Mouse (Mus musculus) C2C12 (cell line): ENCODE measurements around the gene Tomm70a. TPM values are rescaled to one million over a fixed set of nuclear protein-coding genes. Genes with fewer than 3 reads are reported as not detected.

Experiments used
- H3K27me3 ChIP-seq: one replicate; pipeline ENCODE4 v1.6.1; 2011; ENCODE audit not compliant: control insufficient read depth, insufficient read depth, insufficient read length
- H3K36me3 ChIP-seq: one replicate; pipeline ENCODE4 v1.6.1; 2011; ENCODE audit not compliant: control insufficient read depth, insufficient read depth
- H3K4me3 ChIP-seq: one replicate; pipeline ENCODE4 v1.5.1; 2011; ENCODE audit warnings: mild to moderate bottlenecking, control low read depth; ENCODE audit not compliant: poor library complexity, insufficient read depth, severe bottlenecking
- H3K79me2 ChIP-seq: one replicate; pipeline ENCODE4 v1.6.1; 2011; ENCODE audit not compliant: control insufficient read depth, insufficient read depth
- H3K79me3 ChIP-seq: one replicate; pipeline ENCODE4 v1.6.1; 2011; ENCODE audit warnings: low read depth, control low read depth
- H3ac ChIP-seq: one replicate; pipeline ENCODE3; 2011; ENCODE audit warnings: low read depth; ENCODE audit not compliant: control insufficient read depth, insufficient read length
- CEBPB ChIP-seq: IDR thresholded peaks from one replicate; pipeline ENCODE4 v1.6.1; 2011; ENCODE audit warnings: low read depth, mild to moderate bottlenecking, control low read depth, moderate library complexity
- CTCF ChIP-seq: IDR thresholded peaks from one replicate; pipeline ENCODE4 v1.5.1; 2011; ENCODE audit not compliant: control insufficient read depth, insufficient read depth, insufficient read length
- FOSL1 ChIP-seq: IDR thresholded peaks from one replicate; pipeline ENCODE4 v1.8.0; 2011; ENCODE audit warnings: mild to moderate bottlenecking, low read length; ENCODE audit not compliant: poor library complexity, insufficient read depth, severe bottlenecking
- MAX ChIP-seq: IDR thresholded peaks from one replicate; pipeline ENCODE4 v1.6.1; 2011; ENCODE audit warnings: mild to moderate bottlenecking, control low read depth
- MYOD1 ChIP-seq: IDR thresholded peaks from one replicate; pipeline ENCODE4 v1.6.1; 2011; ENCODE audit warnings: low read depth; ENCODE audit not compliant: control insufficient read depth, insufficient read length
- MYOG ChIP-seq: IDR thresholded peaks from one replicate; pipeline ENCODE4 v1.6.1; 2011; ENCODE audit not compliant: control insufficient read depth, insufficient read length; ENCODE audit errors: extremely low read depth
- USF1 ChIP-seq: IDR thresholded peaks from one replicate; pipeline ENCODE4 v1.6.1; 2011; ENCODE audit warnings: low read depth, mild to moderate bottlenecking, control low read depth, moderate library complexity
- polyA plus RNA-seq: library from polyadenylated mRNA; unstranded; fragments of >200 nt; fragmentation: generic; extraction: Trizol; gene quantifications from one replicate; pipeline ENCODE4 v1.2.1, GENCODE M21; 2012; ENCODE audit warnings: missing spikeins

Tomm70a gene
- polyA plus RNA-seq, 1 experiment, result 27.4 TPM

DNA sequence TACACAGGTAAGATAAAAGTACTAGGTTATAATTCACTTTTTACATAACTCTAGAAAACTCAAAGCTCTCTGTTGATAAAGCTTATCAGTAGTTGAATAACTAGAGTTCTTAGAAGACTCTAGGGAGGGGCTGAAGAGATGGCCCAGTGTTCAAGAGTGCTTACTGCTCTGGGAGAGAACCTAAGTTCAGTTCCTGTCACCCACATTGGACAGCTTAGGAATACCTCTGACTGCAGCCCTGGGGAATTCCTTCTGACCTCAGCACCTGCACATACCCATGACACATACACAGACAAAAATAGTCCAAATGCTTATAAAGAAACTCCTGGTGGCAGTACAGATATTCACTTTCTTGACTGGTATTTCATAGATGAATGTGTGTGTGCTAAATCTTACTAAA is 34.4 kb downstream of the Tomm70a start:
- no peaks in the 10 kb centered on the region for H3K79me2 ChIP-seq
- peaks cover 84% of the 10 kb centered on the region for H3K36me3 ChIP-seq
- TF ChIP-seq MYOD1 (no peak), MAX (no peak), USF1 (no peak), MYOG (no peak), FOSL1 (no peak), CEBPB (no peak), CTCF (no peak)
- H3ac ChIP-seq, result no peak overlapping the region
- no peaks in the 10 kb centered on the region for H3K79me3 ChIP-seq
- H3K4me3 ChIP-seq, result no peak overlapping the region
- H3K27me3 ChIP-seq, result no peaks in the 10 kb centered on the region

DNA sequence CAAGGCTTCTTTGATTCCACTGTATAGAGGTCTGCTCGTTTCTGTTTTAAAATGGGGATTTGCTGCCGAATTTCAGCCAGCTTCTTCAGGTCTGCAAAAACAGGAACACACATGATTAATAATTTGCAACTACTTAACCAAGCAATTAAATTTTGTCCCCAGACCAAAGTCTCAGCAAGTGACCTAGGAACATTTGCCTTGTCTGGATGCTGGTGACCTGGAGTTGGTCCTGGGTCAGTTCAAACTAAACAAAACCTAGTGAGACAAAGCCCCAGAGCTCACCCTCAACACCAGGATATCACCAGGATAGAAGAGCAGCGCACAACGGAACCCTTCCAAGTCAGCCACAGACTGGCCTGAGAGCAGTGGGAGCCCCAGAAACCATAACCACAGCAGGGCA is 35.6 kb downstream of the Tomm70a start:
- H3K36me3 ChIP-seq, result peaks cover 79% of the 10 kb centered on the region
- no peak overlapping the region for H3K4me3 ChIP-seq
- no peaks in the 10 kb centered on the region for H3K79me3 ChIP-seq
- H3ac ChIP-seq, result no peak overlapping the region
- TF ChIP-seq FOSL1 (no peak), CEBPB (no peak), USF1 (no peak), MYOG (no peak), MAX (no peak), MYOD1 (no peak), CTCF (no peak)
- no peaks in the 10 kb centered on the region for H3K27me3 ChIP-seq
- H3K79me2 ChIP-seq, result no peaks in the 10 kb centered on the region

DNA sequence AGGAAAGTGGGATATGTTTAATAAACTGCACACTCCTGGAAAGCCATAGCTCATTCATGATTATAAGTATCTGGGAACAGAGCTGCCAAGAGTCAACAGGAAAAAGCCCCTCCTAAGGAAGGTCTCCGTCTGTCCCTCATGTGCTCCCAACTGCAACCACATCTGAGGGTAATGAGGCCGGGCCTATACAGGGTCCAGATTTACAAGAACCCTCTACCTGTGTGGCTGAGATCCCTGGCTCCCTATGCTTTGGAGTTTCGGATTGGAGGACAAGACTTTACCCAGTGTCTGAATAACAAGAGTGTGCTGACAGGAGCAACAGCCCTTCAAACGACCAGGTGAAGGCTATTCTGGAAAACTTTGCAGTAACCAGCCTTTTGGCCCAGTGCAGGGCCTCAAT is 36.2 kb downstream of the Tomm70a start:
- Histone ChIP-seq H3ac (no peak overlapping the region), H3K4me3 (no peak overlapping the region), H3K27me3 (no peaks in the 10 kb centered on the region), H3K79me2 (no peaks in the 10 kb centered on the region), H3K79me3 (no peaks in the 10 kb centered on the region), H3K36me3 (peaks cover 74% of the 10 kb centered on the region)
- no peak for TF ChIP-seq MYOG
- TF ChIP-seq CTCF, result no peak
- no peak for TF ChIP-seq MAX
- TF ChIP-seq MYOD1, result no peak
- no peak for TF ChIP-seq USF1
- no peak for TF ChIP-seq FOSL1
- no peak for TF ChIP-seq CEBPB

DNA sequence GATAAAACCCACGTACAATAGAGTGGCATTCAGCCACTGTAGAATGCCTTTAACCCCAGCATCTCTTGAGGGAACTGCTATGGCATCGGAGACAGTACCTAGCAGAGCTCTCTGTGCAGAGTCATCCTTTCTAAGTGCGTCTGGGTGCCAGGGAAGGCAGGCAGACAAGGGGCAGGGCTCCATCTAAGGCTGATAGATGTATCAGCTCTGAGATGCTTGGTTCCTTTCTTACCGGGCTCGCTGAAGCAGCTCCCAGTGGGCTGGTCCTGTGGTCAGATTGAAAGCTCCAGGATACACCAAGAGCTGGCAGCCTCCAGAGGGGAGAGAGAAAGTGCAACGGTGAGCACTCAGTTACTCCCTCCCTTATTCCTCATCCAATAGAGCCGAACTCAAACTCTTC is 38.3 kb downstream of the Tomm70a start:
- H3K36me3 ChIP-seq, result peaks cover 70% of the 10 kb centered on the region

DNA sequence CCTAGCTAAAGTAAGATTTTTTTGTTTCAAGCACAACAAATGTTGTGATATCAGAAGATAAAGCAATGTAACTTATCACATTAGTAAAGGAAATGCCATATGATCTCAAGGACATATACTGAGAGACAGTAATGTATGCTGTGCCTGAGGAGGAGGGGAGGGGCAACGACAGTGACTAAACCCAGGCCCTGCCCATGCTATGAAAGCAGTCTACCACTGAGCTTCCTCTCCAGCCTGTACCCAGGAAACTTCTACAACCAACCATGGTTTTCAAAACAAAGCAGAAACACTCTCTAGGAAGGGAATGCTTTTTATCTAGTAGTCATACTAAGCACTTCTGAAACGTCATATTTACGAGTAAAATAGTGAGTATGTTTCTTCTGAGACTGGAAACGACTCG is 41.3 kb downstream of the Tomm70a start:
- Histone ChIP-seq H3K79me2 (peaks cover 8% of the 10 kb centered on the region), H3K4me3 (no peak overlapping the region), H3K36me3 (peaks cover 43% of the 10 kb centered on the region), H3K79me3 (peaks cover 2% of the 10 kb centered on the region), H3K27me3 (no peaks in the 10 kb centered on the region), H3ac (no peak overlapping the region)
- TF ChIP-seq FOSL1 (no peak), MYOD1 (no peak), MYOG (no peak), MAX (no peak), USF1 (no peak), CTCF (no peak), CEBPB (no peak)

More for the DNA sequence above, 38.3 kb downstream of the Tomm70a start:
- Histone ChIP-seq H3K4me3 (no peak overlapping the region), H3ac (no peak overlapping the region), H3K27me3 (no peaks in the 10 kb centered on the region), H3K79me2 (no peaks in the 10 kb centered on the region), H3K79me3 (no peaks in the 10 kb centered on the region)
- TF ChIP-seq MYOD1 (no peak), CEBPB (no peak), FOSL1 (no peak), USF1 (no peak), MYOG (no peak), MAX (no peak), CTCF (no peak)

DNA sequence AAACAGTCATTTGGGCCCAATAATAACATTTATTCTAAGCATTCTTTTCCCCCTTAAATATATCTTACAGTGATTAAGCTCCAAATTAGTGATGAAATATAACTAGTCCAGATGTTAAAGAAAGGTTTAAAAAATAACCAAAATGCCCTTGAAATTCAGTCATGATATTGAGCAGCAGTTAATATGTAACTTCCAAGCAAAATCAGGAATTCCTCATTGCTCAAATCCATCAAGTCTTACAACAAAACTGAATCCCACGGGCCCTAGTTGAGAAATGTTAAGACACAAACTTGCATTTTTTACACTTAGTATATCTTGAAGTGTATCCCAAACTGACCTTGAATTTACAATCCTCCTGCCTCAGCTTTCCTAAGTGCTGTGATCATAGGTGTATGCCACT is 42.2 kb downstream of the Tomm70a start:
- Histone ChIP-seq H3ac (no peak overlapping the region), H3K27me3 (no peaks in the 10 kb centered on the region), H3K36me3 (peaks cover 35% of the 10 kb centered on the region)

More for the DNA sequence above, 42.2 kb downstream of the Tomm70a start:
- peaks cover 8% of the 10 kb centered on the region for H3K79me2 ChIP-seq
- TF ChIP-seq USF1, result no peak
- no peak for TF ChIP-seq MAX
- no peak for TF ChIP-seq CEBPB
- TF ChIP-seq CTCF, result no peak
- TF ChIP-seq FOSL1, result no peak
- TF ChIP-seq MYOD1, result no peak
- no peak for TF ChIP-seq MYOG
- H3K4me3 ChIP-seq, result no peak overlapping the region
- H3K79me3 ChIP-seq, result peaks cover 2% of the 10 kb centered on the region
